Mouse (Mus musculus): ENCODE data around the gene Dntt. TPM values are rescaled to one million over a fixed set of nuclear protein-coding genes. Genes with fewer than 3 reads are reported as not detected.

The Dntt gene
- total RNA-seq, 1 experiment, result not detected

DNA sequence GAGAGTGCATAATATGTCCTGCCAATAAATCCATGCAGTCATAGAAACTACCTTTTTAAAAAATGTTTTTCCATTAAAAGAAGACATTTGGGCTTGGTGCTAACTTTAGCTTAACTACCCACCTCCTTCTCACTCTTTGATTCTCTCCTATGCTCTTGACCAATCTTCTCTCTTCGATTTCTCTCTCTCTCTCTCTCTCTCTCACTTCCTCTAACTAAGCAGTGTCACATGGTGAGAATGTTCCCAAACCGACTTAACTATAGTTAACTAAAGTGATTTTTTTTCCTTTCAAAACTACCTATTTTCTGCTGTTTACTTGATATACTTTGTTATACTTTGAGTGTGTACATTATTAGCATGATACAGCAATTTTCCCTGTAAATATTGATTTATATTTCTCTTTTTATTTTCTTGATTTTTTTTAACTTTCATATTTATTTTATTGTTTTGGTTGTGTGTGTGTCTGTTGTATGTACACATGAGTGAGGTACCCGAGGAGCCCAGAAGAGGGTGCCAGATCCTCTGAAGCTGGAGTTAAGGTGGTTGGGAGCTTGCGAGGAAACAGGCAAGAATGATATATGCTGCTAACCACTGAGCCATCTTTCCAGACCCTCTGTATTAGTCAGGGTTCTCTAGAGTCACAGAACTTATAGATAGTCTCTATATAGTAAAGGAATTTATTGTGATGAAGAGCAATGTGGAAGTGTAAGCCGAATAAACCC lies 20.2 kb upstream of the Dntt start:
- H3K36me3 ChIP-seq (ENCODE audit: control insufficient read depth, insufficient read depth, low read length, poor library complexity, severe bottlenecking), result no peaks in the 10 kb centered on the region
- H3K4me3 ChIP-seq (ENCODE audit: insufficient read depth in 1 of 2, low read depth in 1 of 2, low read length in 2 of 2, poor library complexity in 1 of 2, severe bottlenecking in 1 of 2), result no peak overlapping the region
- DNase-seq (ENCODE audit: low read depth, low spot score), result no peak
- H3K9ac ChIP-seq (ENCODE audit: insufficient read depth, low read depth, low read length, poor library complexity, severe bottlenecking), result no peak overlapping the region
- in situ Hi-C loops (cut with MboI; ENCODE audit: low sequenced_read_pairs in 2 of 2, unreplicated experiment in 2 of 2), result no loop called here
- no peak for TF ChIP-seq ZC3H11A (IDR thresholded peaks at IDR 0.05; ENCODE audit: borderline replicate concordance, low read depth, low read length)
- no peak for TF ChIP-seq MAFK (IDR thresholded peaks at IDR 0.05; ENCODE audit: insufficient read depth, low read depth, low read length)
- TF ChIP-seq ZNF384 (IDR thresholded peaks at IDR 0.05; ENCODE audit: low read depth, low read length), result no peak
- no peak for TF ChIP-seq HCFC1 (IDR thresholded peaks at IDR 0.05; ENCODE audit: borderline replicate concordance, insufficient read depth, low read length)
- no peak for TF ChIP-seq CHD2 (IDR thresholded peaks at IDR 0.05; ENCODE audit: low read depth, low read length)
- H3K4me1 ChIP-seq (ENCODE audit: control insufficient read depth in 2 of 2, insufficient read depth in 2 of 2, low read length in 2 of 2, poor library complexity in 1 of 2), result peaks cover 8 to 21% of the 10 kb centered on the region in 2 experiments
- no peak overlapping the region for H3K27ac ChIP-seq (ENCODE audit: insufficient read depth, low read depth, low read length, poor library complexity, severe bottlenecking)
- no peaks in the 10 kb centered on the region for H3K9me3 ChIP-seq (ENCODE audit: control insufficient read depth, insufficient read depth, low read depth, low read length)

DNA sequence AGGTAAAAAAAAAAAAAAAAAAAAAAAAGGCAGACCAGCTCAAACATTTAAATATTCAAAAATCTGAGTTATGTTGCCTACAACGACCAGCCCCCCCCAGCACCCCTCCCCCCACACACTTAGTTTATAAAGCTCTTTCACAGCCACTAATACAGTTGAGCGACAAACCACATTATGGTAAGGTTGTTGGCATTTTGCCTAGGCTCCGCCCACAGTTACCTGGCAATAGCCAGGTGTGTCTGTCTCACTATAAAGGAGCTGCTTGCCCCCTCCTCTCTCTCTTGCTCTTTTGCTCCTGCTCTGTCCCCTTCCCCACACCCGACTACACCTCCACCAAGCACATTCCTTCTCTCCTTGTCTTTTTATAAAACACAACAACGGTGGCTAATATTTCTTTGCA lies 17.4 kb upstream of the Dntt start:
- peaks cover 8 to 26% of the 10 kb centered on the region in 2 experiments for H3K4me1 ChIP-seq (ENCODE audit: control insufficient read depth in 2 of 2, insufficient read depth in 2 of 2, low read length in 2 of 2, poor library complexity in 1 of 2)
- DNase-seq (ENCODE audit: low read depth, low spot score), result no peak
- in situ Hi-C loops (cut with MboI; ENCODE audit: low sequenced_read_pairs in 2 of 2, unreplicated experiment in 2 of 2), result no loop called here
- H3K9ac ChIP-seq (ENCODE audit: insufficient read depth, low read depth, low read length, poor library complexity, severe bottlenecking), result no peak overlapping the region
- no peak for TF ChIP-seq MAFK (IDR thresholded peaks at IDR 0.05; ENCODE audit: insufficient read depth, low read depth, low read length)
- TF ChIP-seq ZNF384 (IDR thresholded peaks at IDR 0.05; ENCODE audit: low read depth, low read length), result no peak
- no peak for TF ChIP-seq CHD2 (IDR thresholded peaks at IDR 0.05; ENCODE audit: low read depth, low read length)
- no peak for TF ChIP-seq HCFC1 (IDR thresholded peaks at IDR 0.05; ENCODE audit: borderline replicate concordance, insufficient read depth, low read length)
- no peak for TF ChIP-seq ZC3H11A (IDR thresholded peaks at IDR 0.05; ENCODE audit: borderline replicate concordance, low read depth, low read length)
- no peaks in the 10 kb centered on the region for H3K9me3 ChIP-seq (ENCODE audit: control insufficient read depth, insufficient read depth, low read depth, low read length)
- no peak overlapping the region for H3K27ac ChIP-seq (ENCODE audit: insufficient read depth, low read depth, low read length, poor library complexity, severe bottlenecking)
- H3K36me3 ChIP-seq (ENCODE audit: control insufficient read depth, insufficient read depth, low read length, poor library complexity, severe bottlenecking), result no peaks in the 10 kb centered on the region
- H3K4me3 ChIP-seq (ENCODE audit: insufficient read depth in 1 of 2, low read depth in 1 of 2, low read length in 2 of 2, poor library complexity in 1 of 2, severe bottlenecking in 1 of 2), result no peak overlapping the region

DNA sequence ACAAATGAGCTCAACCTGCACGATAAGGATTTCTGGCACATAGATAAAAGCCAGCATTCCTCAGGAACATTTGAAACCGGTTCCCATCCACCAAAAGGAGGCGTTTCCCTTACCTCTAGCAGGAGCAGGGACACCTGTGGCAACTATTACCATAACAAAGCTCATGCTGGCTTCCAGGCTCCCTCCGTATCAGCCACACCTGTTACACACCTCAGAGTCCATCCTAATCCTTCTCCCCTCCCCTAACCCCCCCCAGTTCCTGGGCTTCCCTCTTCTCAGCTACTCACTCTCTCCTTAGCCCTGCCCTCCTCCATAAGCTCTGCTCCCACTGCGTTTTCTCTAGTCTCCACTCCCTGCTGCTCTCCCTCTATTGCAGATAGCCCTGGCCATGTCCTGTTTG lies 15.5 kb upstream of the Dntt start:
- DNase-seq (ENCODE audit: low read depth, low spot score), result peak; percentile 45
- TF ChIP-seq HCFC1 (IDR thresholded peaks at IDR 0.05; ENCODE audit: borderline replicate concordance, insufficient read depth, low read length) (no peak), ZC3H11A (IDR thresholded peaks at IDR 0.05; ENCODE audit: borderline replicate concordance, low read depth, low read length) (no peak), ZNF384 (IDR thresholded peaks at IDR 0.05; ENCODE audit: low read depth, low read length) (no peak), MAFK (IDR thresholded peaks at IDR 0.05; ENCODE audit: insufficient read depth, low read depth, low read length) (no peak), CHD2 (IDR thresholded peaks at IDR 0.05; ENCODE audit: low read depth, low read length) (no peak)
- Histone ChIP-seq H3K36me3 (ENCODE audit: control insufficient read depth, insufficient read depth, low read length, poor library complexity, severe bottlenecking) (no peaks in the 10 kb centered on the region), H3K9ac (ENCODE audit: insufficient read depth, low read depth, low read length, poor library complexity, severe bottlenecking) (no peak overlapping the region), H3K27ac (ENCODE audit: insufficient read depth, low read depth, low read length, poor library complexity, severe bottlenecking) (peak overlapping the region; percentile 9; the same call in 1 of the 2 replicates), H3K9me3 (ENCODE audit: control insufficient read depth, insufficient read depth, low read depth, low read length) (no peaks in the 10 kb centered on the region), H3K4me1 (ENCODE audit: control insufficient read depth in 2 of 2, insufficient read depth in 2 of 2, low read length in 2 of 2, poor library complexity in 1 of 2) (peaks cover 5 to 19% of the 10 kb centered on the region in 2 experiments; a peak in 3 of 4 replicates), H3K4me3 (ENCODE audit: insufficient read depth in 1 of 2, low read depth in 1 of 2, low read length in 2 of 2, poor library complexity in 1 of 2, severe bottlenecking in 1 of 2) (no peak overlapping the region; a peak in 1 of 4 replicates)
- in situ Hi-C loops (cut with MboI; ENCODE audit: low sequenced_read_pairs in 2 of 2, unreplicated experiment in 2 of 2), result no loop called here

DNA sequence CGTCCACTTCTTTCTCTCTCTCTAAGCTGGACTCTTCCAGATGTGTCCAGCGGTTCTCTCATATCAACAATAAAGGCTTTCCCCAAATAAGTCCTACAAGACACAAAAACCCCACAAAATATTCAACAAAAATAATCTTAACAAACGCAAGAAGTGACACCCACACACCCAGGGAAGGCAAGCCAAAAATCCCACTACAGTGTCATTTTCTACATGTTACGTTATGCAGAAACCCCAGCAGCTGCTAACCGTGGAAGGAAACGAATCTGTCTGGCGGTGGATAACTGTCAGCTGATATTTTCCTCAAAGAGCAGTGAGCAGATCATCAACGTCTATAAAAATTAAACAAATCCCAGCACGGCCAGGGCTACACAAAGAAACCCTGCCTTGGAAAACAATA lies 15.1 kb upstream of the Dntt start:
- in situ Hi-C loops (cut with MboI; ENCODE audit: low sequenced_read_pairs in 2 of 2, unreplicated experiment in 2 of 2), result no loop called here

More for the DNA sequence above, 15.1 kb upstream of the Dntt start:
- Histone ChIP-seq H3K4me3 (ENCODE audit: insufficient read depth in 1 of 2, low read depth in 1 of 2, low read length in 2 of 2, poor library complexity in 1 of 2, severe bottlenecking in 1 of 2) (no peak overlapping the region), H3K9ac (ENCODE audit: insufficient read depth, low read depth, low read length, poor library complexity, severe bottlenecking) (no peak overlapping the region), H3K9me3 (ENCODE audit: control insufficient read depth, insufficient read depth, low read depth, low read length) (no peaks in the 10 kb centered on the region), H3K4me1 (ENCODE audit: control insufficient read depth in 2 of 2, insufficient read depth in 2 of 2, low read length in 2 of 2, poor library complexity in 1 of 2) (peaks cover 5 to 19% of the 10 kb centered on the region in 2 experiments; a peak in 3 of 4 replicates), H3K27ac (ENCODE audit: insufficient read depth, low read depth, low read length, poor library complexity, severe bottlenecking) (no peak overlapping the region), H3K36me3 (ENCODE audit: control insufficient read depth, insufficient read depth, low read length, poor library complexity, severe bottlenecking) (no peaks in the 10 kb centered on the region)
- TF ChIP-seq MAFK (IDR thresholded peaks at IDR 0.05; ENCODE audit: insufficient read depth, low read depth, low read length), result no peak
- no peak for TF ChIP-seq ZNF384 (IDR thresholded peaks at IDR 0.05; ENCODE audit: low read depth, low read length)
- TF ChIP-seq ZC3H11A (IDR thresholded peaks at IDR 0.05; ENCODE audit: borderline replicate concordance, low read depth, low read length), result no peak
- no peak for TF ChIP-seq HCFC1 (IDR thresholded peaks at IDR 0.05; ENCODE audit: borderline replicate concordance, insufficient read depth, low read length)
- TF ChIP-seq CHD2 (IDR thresholded peaks at IDR 0.05; ENCODE audit: low read depth, low read length), result no peak
- no peak for DNase-seq (ENCODE audit: low read depth, low spot score)
